In the genomic region with DNA sequence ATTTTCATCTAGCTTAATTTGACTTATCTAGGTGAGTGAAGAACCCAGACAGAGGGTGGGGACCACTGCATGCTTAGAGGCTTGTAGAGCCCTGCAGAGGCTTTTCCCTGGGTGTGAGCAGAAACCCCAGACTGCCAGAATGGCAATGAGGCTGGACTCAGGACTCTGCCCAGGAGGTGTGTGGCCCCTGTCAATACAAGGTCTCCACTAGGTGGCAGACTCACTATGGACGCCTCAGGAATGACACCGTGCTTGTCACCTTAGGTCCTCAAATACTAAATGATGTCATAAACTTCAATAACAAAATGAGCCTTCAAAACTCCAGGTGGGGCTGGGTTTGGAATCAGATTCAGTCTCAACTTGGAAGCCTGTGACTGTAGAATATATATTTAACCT, we compare ENCODE assay signal across 9 mouse cellular contexts. TPM values are rescaled to one million over a fixed set of nuclear protein-coding genes. Genes with fewer than 3 reads are reported as not detected.
A peak's percentile ranks its signal among the peaks of the same experiment; 100 is the strongest.
DNase-seq lines count a peak whose midpoint lies in the region; ATAC-seq and TF ChIP-seq lines count a peak whose summit lies in the region.
"Had no signal": no experiment of that assay in that cellular context is flagged by ENCODE, and none has a peak within 500 bp of the region (broad histone marks: within the 10 kb centered on the region; RNA-seq: fewer than 3 reads in every experiment).

No protein-coding gene starts in this region.

- H3K4me3 ChIP-seq in thymus, adult 2 months (ENCODE audit: control insufficient read depth, insufficient read depth, low read length): no peak overlapping the region
- no peak overlapping the region for H3K4me3 ChIP-seq in kidney, adult 2 months (ENCODE audit: insufficient read depth, low read depth, low read length)
- H3K4me3 ChIP-seq in forebrain, embryonic 12.5 days (replicated peaks): no peak overlapping the region

- peak; percentile 52 for DNase-seq in adrenal gland, postnatal 10 days
- DNase-seq in adrenal gland, adult 18-20 months (ENCODE audit: low spot score in 2 of 2): no peak
- peak; percentile 40 for DNase-seq in thymus, adult 2 months
- no peak for DNase-seq in thymus, adult 18-20 months
- DNase-seq in kidney, adult 2 months: peak; percentile 67
- peak; percentile 59 for DNase-seq in lung, postnatal 36 days
- peak; percentile 52 for DNase-seq in thymus, postnatal 4 days

- no peak overlapping the region for H3K4me2 ChIP-seq in forebrain, embryonic 12.5 days

- no peaks in the 10 kb centered on the region for H3K27me3 ChIP-seq in thymus, adult 2 months (ENCODE audit: control insufficient read depth, insufficient read depth, low read length)
- no peaks in the 10 kb centered on the region for H3K27me3 ChIP-seq in kidney, adult 2 months (replicated peaks; ENCODE audit: control insufficient read depth, insufficient read depth, low read length)
- no peaks in the 10 kb centered on the region for H3K27me3 ChIP-seq in forebrain, embryonic 12.5 days

- no peak overlapping the region for H3K9ac ChIP-seq in forebrain, embryonic 12.5 days

- ATAC-seq in forebrain, embryonic 12.5 days (ENCODE audit: low FRiP score): no peak

- H3K36me3 ChIP-seq in thymus, adult 2 months (ENCODE audit: control insufficient read depth, insufficient read depth, low read length): no peaks in the 10 kb centered on the region
- no peaks in the 10 kb centered on the region for H3K36me3 ChIP-seq in kidney, adult 2 months (ENCODE audit: control insufficient read depth, insufficient read depth, low read length)
- no peaks in the 10 kb centered on the region for H3K36me3 ChIP-seq in forebrain, embryonic 12.5 days (replicated peaks)

- H3K4me1 ChIP-seq in thymus, adult 2 months (replicated peaks; ENCODE audit: control insufficient read depth, insufficient read depth, low read length): no peaks in the 10 kb centered on the region
- H3K4me1 ChIP-seq in kidney, adult 2 months (ENCODE audit: control insufficient read depth, insufficient read depth, low read length): no peaks in the 10 kb centered on the region
- H3K4me1 ChIP-seq in forebrain, embryonic 12.5 days: no peaks in the 10 kb centered on the region

- no peaks in the 10 kb centered on the region for H3K9me3 ChIP-seq in forebrain, embryonic 12.5 days

- TF ChIP-seq CTCF in thymus, adult 2 months (IDR thresholded peaks at IDR 0.05; ENCODE audit: borderline replicate concordance, control insufficient read depth, extremely low read depth, insufficient read depth, low read length, poor library complexity): peak; percentile 47; the same call in 1 of the 2 replicates
- TF ChIP-seq CTCF in kidney, adult 2 months (conservative IDR thresholded peaks at IDR 0.05; ENCODE audit: insufficient read depth, insufficient read length, low read depth, low read length): peak; percentile 80

- TF ChIP-seq POLR2A in thymus, adult 2 months (IDR thresholded peaks at IDR 0.05; ENCODE audit: control insufficient read depth, extremely low read depth, insufficient read depth, low read length, poor library complexity): no peak
- no peak for TF ChIP-seq POLR2A in kidney, adult 2 months (IDR thresholded peaks at IDR 0.05; ENCODE audit: low read depth, low read length)

- WGBS in thymus, adult 2 months: 9% methylated on average over 2 of the region's 2 CpGs
- 28% methylated on average over 2 of the region's 2 CpGs for WGBS in kidney, adult 2 months
- WGBS in forebrain, embryonic 12.5 days: 29% methylated on average over 2 of the region's 2 CpGs

- no peak overlapping the region for H3K27ac ChIP-seq in thymus, adult 2 months (ENCODE audit: control insufficient read depth, insufficient read depth, low read length)
- H3K27ac ChIP-seq in kidney, adult 2 months (ENCODE audit: insufficient read depth, low read depth, low read length): no peak overlapping the region
- no peak overlapping the region for H3K27ac ChIP-seq in forebrain, embryonic 12.5 days

RNA-seq across cellular contexts. Expression of a gene that starts 19.9 kb away (rescaled TPM):
- total RNA-seq in adrenal gland, postnatal 10 days (2021): not detected
- total RNA-seq in adrenal gland, adult 18-20 months (2021): not detected
- not detected in 2 replicates for polyA plus RNA-seq in thymus, adult 2 months (2012; rRNA removed)
- not detected in 2 replicates for polyA plus RNA-seq in kidney, adult 2 months (2012; rRNA removed)
- not detected in 2 replicates for polyA plus RNA-seq in forebrain, embryonic 12.5 days (2016; fragmentation: Nextera tagmentation; extraction: Ambion mirVana)
- polyA plus RNA-seq: heart, embryonic 16.5 days had no signal

RNA-seq across cellular contexts. Expression of a gene that starts 36.4 kb away (rescaled TPM):
- 10 to 100 TPM; 63.0 to 64.2 TPM for total RNA-seq in adrenal gland, postnatal 10 days (2021)
- total RNA-seq in adrenal gland, adult 18-20 months (2021): 10 to 100 TPM; 56.0 to 61.3 TPM
- polyA plus RNA-seq in thymus, adult 2 months (2012; rRNA removed): 19.2 and 19.5 TPM in 2 replicates
- 31.2 and 43.1 TPM in 2 replicates for polyA plus RNA-seq in kidney, adult 2 months (2012; rRNA removed)
- 86.9 and 90.4 TPM in 2 replicates for polyA plus RNA-seq in forebrain, embryonic 12.5 days (2016; fragmentation: Nextera tagmentation; extraction: Ambion mirVana)

RNA-seq across cellular contexts. Expression of a gene that starts 36.7 kb away (rescaled TPM):
- 10 to 100 TPM; 49.9 to 59.8 TPM for total RNA-seq in adrenal gland, postnatal 10 days (2021)
- total RNA-seq in adrenal gland, adult 18-20 months (2021): 10 to 100 TPM; 32.5 to 45.4 TPM
- 20.3 and 25.3 TPM in 2 replicates for polyA plus RNA-seq in thymus, adult 2 months (2012; rRNA removed)
- 49.0 and 60.2 TPM in 2 replicates for polyA plus RNA-seq in kidney, adult 2 months (2012; rRNA removed)
- polyA plus RNA-seq in forebrain, embryonic 12.5 days (2016; fragmentation: Nextera tagmentation; extraction: Ambion mirVana): 19.0 and 23.4 TPM in 2 replicates

RNA-seq across cellular contexts. Expression of a gene that starts 37.7 kb away (rescaled TPM):
- 100 to 1,000 TPM; 154 to 170 TPM for total RNA-seq in adrenal gland, postnatal 10 days (2021)
- 100 to 1,000 TPM; 219 to 247 TPM for total RNA-seq in adrenal gland, adult 18-20 months (2021)
- 55.8 and 65.8 TPM in 2 replicates for polyA plus RNA-seq in thymus, adult 2 months (2012; rRNA removed)
- 56.0 and 57.2 TPM in 2 replicates for polyA plus RNA-seq in kidney, adult 2 months (2012; rRNA removed)
- polyA plus RNA-seq in forebrain, embryonic 12.5 days (2016; fragmentation: Nextera tagmentation; extraction: Ambion mirVana): 91.9 and 94.8 TPM in 2 replicates

Comparison
In these comparisons a context has a peak if more than half of its experiments do, and no peak if none do; other contexts are left out.
1. DNase-seq: peak in adrenal gland, postnatal 10 days (single experiment), thymus, adult 2 months (single experiment), kidney, adult 2 months (single experiment), lung, postnatal 36 days (single experiment) and thymus, postnatal 4 days (single experiment); none in adrenal gland, adult 18-20 months (0 of 2) and thymus, adult 18-20 months (0 of 2).